Mouse (Mus musculus): ENCODE results near the gene Actn2. TPM values are rescaled to one million over a fixed set of nuclear protein-coding genes. Genes with fewer than 3 reads are reported as not detected.

Gene Actn2
- total and polyA plus RNA-seq, 2 experiments from 2014 or later: 2.8 TPM

GRCm38 (mm10) chr13:12250496-12250895 is 90.1 kb downstream of the Actn2 start:
- Histone ChIP-seq H3K27me3 (ENCODE audit: insufficient read depth, low read length) (no peaks in the 10 kb centered on the region), H3K36me3 (ENCODE audit: insufficient read depth, low read length) (peaks cover 20% of the 10 kb centered on the region), H3K27ac (no peak overlapping the region), H3K4me2 (ENCODE audit: low read depth, low read length) (no peak overlapping the region), H3K4me3 (ENCODE audit: low read length) (no peak overlapping the region), H3K9me3 (ENCODE audit: low read length) (no peaks in the 10 kb centered on the region), H3K9ac (replicated peaks; ENCODE audit: low read length) (no peak overlapping the region), H3K4me1 (ENCODE audit: insufficient read depth, low read length) (no peaks in the 10 kb centered on the region)
- DNase-seq (ENCODE audit: low spot score) (no peak), ATAC-seq (no peak)
- TF ChIP-seq CTCF (IDR thresholded peaks at IDR 0.05; ENCODE audit: low read depth): no peak
- WGBS: 97% methylated on average over 3 of the region's 3 CpGs

GRCm38 (mm10) chr13:12249195-12249898 is 91.2 kb downstream of the Actn2 start:
- H3K4me1 ChIP-seq (ENCODE audit: insufficient read depth, low read length): no peaks in the 10 kb centered on the region
- H3K4me3 ChIP-seq (ENCODE audit: low read length): no peak overlapping the region
- ATAC-seq: no peak
- no peak for DNase-seq (ENCODE audit: low spot score)
- TF ChIP-seq CTCF (IDR thresholded peaks at IDR 0.05; ENCODE audit: low read depth): no peak
- H3K27me3 ChIP-seq (ENCODE audit: insufficient read depth, low read length): no peaks in the 10 kb centered on the region
- 91% methylated on average over 8 of the region's 8 CpGs for WGBS
- no peak overlapping the region for H3K9ac ChIP-seq (replicated peaks; ENCODE audit: low read length)
- H3K4me2 ChIP-seq (ENCODE audit: low read depth, low read length): no peak overlapping the region
- peaks cover 20% of the 10 kb centered on the region for H3K36me3 ChIP-seq (ENCODE audit: insufficient read depth, low read length)
- H3K27ac ChIP-seq: no peak overlapping the region
- H3K9me3 ChIP-seq (ENCODE audit: low read length): no peaks in the 10 kb centered on the region

DNA sequence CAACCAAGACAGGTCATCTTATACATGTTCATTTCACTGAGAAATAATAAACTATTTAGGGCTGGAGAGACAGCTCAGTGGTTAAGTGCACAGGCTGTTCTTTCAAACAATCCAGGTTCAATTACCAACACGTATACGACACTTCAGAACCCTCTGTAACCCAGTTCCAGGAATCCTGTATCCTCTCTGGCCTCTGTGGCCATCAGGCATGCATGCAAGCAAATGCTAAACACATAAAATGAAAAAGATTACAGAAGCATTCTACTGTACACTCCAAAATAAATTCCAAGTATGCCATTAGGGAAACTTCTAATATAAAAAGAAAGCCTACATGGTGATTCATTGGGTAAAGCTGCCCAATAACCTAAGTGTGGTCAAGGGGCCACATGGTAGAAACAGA is 94.6 kb downstream of the Actn2 start:
- 96% methylated on average over 2 of the region's 2 CpGs for WGBS
- Histone ChIP-seq H3K9me3 (ENCODE audit: low read length) (no peaks in the 10 kb centered on the region), H3K9ac (replicated peaks; ENCODE audit: low read length) (no peak overlapping the region), H3K36me3 (ENCODE audit: insufficient read depth, low read length) (peaks cover 37% of the 10 kb centered on the region), H3K4me2 (ENCODE audit: low read depth, low read length) (no peak overlapping the region), H3K4me1 (ENCODE audit: insufficient read depth, low read length) (no peaks in the 10 kb centered on the region), H3K4me3 (ENCODE audit: low read length) (no peak overlapping the region), H3K27me3 (ENCODE audit: insufficient read depth, low read length) (no peaks in the 10 kb centered on the region), H3K27ac (no peak overlapping the region)
- TF ChIP-seq CTCF (IDR thresholded peaks at IDR 0.05; ENCODE audit: low read depth): no peak
- no peak for DNase-seq (ENCODE audit: low spot score)
- ATAC-seq: no peak

DNA sequence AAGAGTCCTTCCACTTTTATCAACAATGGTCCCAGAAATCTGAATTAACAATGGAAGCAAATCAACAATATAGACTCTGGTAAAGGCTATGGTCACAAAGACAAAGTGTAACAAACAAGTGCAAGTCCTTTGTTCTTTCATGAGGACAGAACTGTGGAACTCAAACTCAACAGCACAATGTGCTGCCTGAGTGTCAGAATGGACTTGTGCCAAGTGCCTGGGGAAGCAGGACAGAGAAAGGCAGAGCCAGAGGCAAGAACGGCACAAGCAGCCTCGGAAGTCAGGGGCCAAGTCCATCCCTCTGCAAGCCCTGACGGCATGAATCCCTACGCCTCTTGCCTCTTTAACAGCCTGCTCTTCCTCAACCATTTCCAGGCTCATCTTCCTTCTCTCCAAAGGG is 96.6 kb downstream of the Actn2 start:
- TF ChIP-seq CTCF (IDR thresholded peaks at IDR 0.05; ENCODE audit: low read depth): no peak
- Histone ChIP-seq H3K27ac (0 out of 2 replicates have a peak overlapping the region, but pooled peaks have one; percentile 36), H3K9ac (replicated peaks; ENCODE audit: low read length) (no peak overlapping the region), H3K4me2 (ENCODE audit: low read depth, low read length) (no peak overlapping the region), H3K36me3 (ENCODE audit: insufficient read depth, low read length) (peaks cover 27% of the 10 kb centered on the region), H3K9me3 (ENCODE audit: low read length) (no peaks in the 10 kb centered on the region), H3K4me3 (ENCODE audit: low read length) (no peak overlapping the region), H3K4me1 (ENCODE audit: insufficient read depth, low read length) (no peaks in the 10 kb centered on the region), H3K27me3 (ENCODE audit: insufficient read depth, low read length) (no peaks in the 10 kb centered on the region)
- 66% methylated on average over 4 of the region's 4 CpGs for WGBS
- ATAC-seq: peak; percentile 73
- peak; percentile 52 for DNase-seq (ENCODE audit: low spot score)

GRCm38 (mm10) chr13:12232141-12232540 is 108.4 kb downstream of the Actn2 start:
- DNase-seq (ENCODE audit: low spot score): no peak
- Histone ChIP-seq H3K9ac (replicated peaks; ENCODE audit: low read length) (no peak overlapping the region), H3K9me3 (ENCODE audit: low read length) (no peaks in the 10 kb centered on the region), H3K36me3 (ENCODE audit: insufficient read depth, low read length) (peaks cover 24% of the 10 kb centered on the region), H3K27me3 (ENCODE audit: insufficient read depth, low read length) (no peaks in the 10 kb centered on the region), H3K4me2 (ENCODE audit: low read depth, low read length) (no peak overlapping the region), H3K4me3 (ENCODE audit: low read length) (no peak overlapping the region), H3K4me1 (ENCODE audit: insufficient read depth, low read length) (no peaks in the 10 kb centered on the region), H3K27ac (no peak overlapping the region)
- no peak for TF ChIP-seq CTCF (IDR thresholded peaks at IDR 0.05; ENCODE audit: low read depth)
- no peak for ATAC-seq
- WGBS: 92% methylated on average over 4 of the region's 4 CpGs

- 83% methylated on average over 4 of the region's 4 CpGs for WGBS
- Histone ChIP-seq H3K4me3 (ENCODE audit: low read length) (no peak overlapping the region), H3K36me3 (ENCODE audit: insufficient read depth, low read length) (peaks cover 30% of the 10 kb centered on the region), H3K4me1 (ENCODE audit: insufficient read depth, low read length) (no peaks in the 10 kb centered on the region), H3K9me3 (ENCODE audit: low read length) (no peaks in the 10 kb centered on the region), H3K9ac (replicated peaks; ENCODE audit: low read length) (no peak overlapping the region), H3K4me2 (ENCODE audit: low read depth, low read length) (no peak overlapping the region), H3K27me3 (ENCODE audit: insufficient read depth, low read length) (no peaks in the 10 kb centered on the region), H3K27ac (no peak overlapping the region)
- no peak for DNase-seq (ENCODE audit: low spot score)
- no peak for ATAC-seq
- TF ChIP-seq CTCF (IDR thresholded peaks at IDR 0.05; ENCODE audit: low read depth): no peak
These were observed 112.3 kb downstream of the Actn2 start for GRCm38 (mm10) chr13:12228248-12228647.

GRCm38 (mm10) chr13:12227606-12228005 is 113.0 kb downstream of the Actn2 start:
- no peak overlapping the region for H3K4me2 ChIP-seq (ENCODE audit: low read depth, low read length)
- H3K9ac ChIP-seq (replicated peaks; ENCODE audit: low read length): no peak overlapping the region
- no peaks in the 10 kb centered on the region for H3K9me3 ChIP-seq (ENCODE audit: low read length)
- H3K4me1 ChIP-seq (ENCODE audit: insufficient read depth, low read length): no peaks in the 10 kb centered on the region
- peaks cover 28% of the 10 kb centered on the region for H3K36me3 ChIP-seq (ENCODE audit: insufficient read depth, low read length)
- no peaks in the 10 kb centered on the region for H3K27me3 ChIP-seq (ENCODE audit: insufficient read depth, low read length)
- ATAC-seq: no peak
- DNase-seq (ENCODE audit: low spot score): no peak
- no peak overlapping the region for H3K27ac ChIP-seq
- no peak for TF ChIP-seq CTCF (IDR thresholded peaks at IDR 0.05; ENCODE audit: low read depth)
- H3K4me3 ChIP-seq (ENCODE audit: low read length): no peak overlapping the region
- WGBS: 82% methylated on average over 5 of the region's 5 CpGs

Other genes with a start within 250 kb of the Actn2 start
- 22.3 and 29.8 TPM in 2 replicates for gene Ryr2, start 233.8 kb downstream of the Actn2 start, total RNA-seq (2014; rRNA removed)
- gene Ryr2, start 233.8 kb downstream of the Actn2 start, polyA plus RNA-seq (2015; fragmentation: Nextera tagmentation; extraction: Ambion mirVana): 3.8 and 4.7 TPM in 2 replicates
- 5.0 and 7.8 TPM in 2 replicates for gene Mtr, start 82.6 kb downstream of the Actn2 start, total RNA-seq (2014; rRNA removed)
- 2.4 and 3.0 TPM in 2 replicates for gene Mtr, start 82.6 kb downstream of the Actn2 start, polyA plus RNA-seq (2015; fragmentation: Nextera tagmentation; extraction: Ambion mirVana)
- gene Heatr1, start 54.3 kb upstream of the Actn2 start, total RNA-seq (2014; rRNA removed): 12.4 and 14.2 TPM in 2 replicates
- gene Heatr1, start 54.3 kb upstream of the Actn2 start, polyA plus RNA-seq (2015; fragmentation: Nextera tagmentation; extraction: Ambion mirVana): 5.9 and 6.4 TPM in 2 replicates
- 19.6 and 20.1 TPM in 2 replicates for gene Lgals8, start 124.2 kb upstream of the Actn2 start, total RNA-seq (2014; rRNA removed)
- gene Lgals8, start 124.2 kb upstream of the Actn2 start, polyA plus RNA-seq (2015; fragmentation: Nextera tagmentation; extraction: Ambion mirVana): 28.6 and 30.0 TPM in 2 replicates
- gene Edaradd, start 179.7 kb upstream of the Actn2 start, total RNA-seq (2014; rRNA removed): 1.5 TPM in 2 replicates
- gene Edaradd, start 179.7 kb upstream of the Actn2 start, polyA plus RNA-seq (2015; fragmentation: Nextera tagmentation; extraction: Ambion mirVana): 1.2 TPM in 2 replicates
- 12.2 and 16.7 TPM in 2 replicates for gene Ero1lb, start 225.1 kb upstream of the Actn2 start, total RNA-seq (2014; rRNA removed)
- 10.7 and 11.4 TPM in 2 replicates for gene Ero1lb, start 225.1 kb upstream of the Actn2 start, polyA plus RNA-seq (2015; fragmentation: Nextera tagmentation; extraction: Ambion mirVana)